ENCODE assay signal across 15 mouse cellular contexts in genomic region chr5:4955392-4955791, GRCm38 (mm10).
"Had no signal": no experiment of that assay in that cellular context is flagged by ENCODE, and none has a peak within 500 bp of the region (broad histone marks: within the 10 kb centered on the region; RNA-seq: fewer than 3 reads in every experiment).

No protein-coding gene starts in this region.

- H3K27ac ChIP-seq: liver, embryonic 14.5 days; macrophage; midbrain, embryonic 13.5 days; midbrain, embryonic 15.5 days; neural tube, embryonic 12.5 days had no signal

- ATAC-seq: midbrain, embryonic 13.5 days; midbrain, embryonic 15.5 days had no signal

- H3K9me3 ChIP-seq: megakaryocyte, embryonic 14.5 days; midbrain, embryonic 13.5 days; midbrain, embryonic 15.5 days; neural tube, embryonic 12.5 days had no signal

- DNase-seq: lung, adult 18-20 months; lung, embryonic 14.5 days; lung, postnatal 10 days; lung, postnatal 36 days; right cerebral cortex, postnatal 14 days; thymus, adult 18-20 months; thymus, postnatal 14 days; thymus, postnatal 36 days had no signal

- H3K4me2 ChIP-seq: lung, embryonic 14.5 days; midbrain, embryonic 11.5 days; midbrain, embryonic 13.5 days; midbrain, embryonic 15.5 days; neural tube, embryonic 12.5 days had no signal

- H3K27me3 ChIP-seq: megakaryocyte, embryonic 14.5 days; midbrain, embryonic 13.5 days; midbrain, embryonic 15.5 days; neural tube, embryonic 12.5 days had no signal

- H3K9ac ChIP-seq: liver, embryonic 14.5 days; lung, embryonic 14.5 days; midbrain, embryonic 13.5 days; midbrain, embryonic 15.5 days; neural tube, embryonic 12.5 days had no signal

- H3K4me3 ChIP-seq: megakaryocyte, embryonic 14.5 days; midbrain, embryonic 13.5 days; midbrain, embryonic 15.5 days; neural tube, embryonic 12.5 days had no signal

- H3K36me3 ChIP-seq: midbrain, embryonic 13.5 days; midbrain, embryonic 15.5 days; neural tube, embryonic 12.5 days had no signal

- H3K4me1 ChIP-seq: megakaryocyte, embryonic 14.5 days; midbrain, embryonic 15.5 days; neural tube, embryonic 12.5 days had no signal
